Mouse (Mus musculus) C2C12 (cell line): ENCODE measurements at regions not wholly inside any gene's neighbourhood (a gene's known extent, or its start where the extent isn't known, plus 50 kb on each side); places are given as distances from the start of the nearest gene placed in this dataset.

Experiments
- H3K27me3 ChIP-seq: one replicate; pipeline ENCODE4 v1.6.1; 2011; ENCODE audit not compliant: control insufficient read depth, insufficient read depth, insufficient read length
- H3K36me3 ChIP-seq: one replicate; pipeline ENCODE4 v1.6.1; 2011; ENCODE audit not compliant: control insufficient read depth, insufficient read depth
- H3K4me3 ChIP-seq: one replicate; pipeline ENCODE4 v1.5.1; 2011; ENCODE audit warnings: mild to moderate bottlenecking, control low read depth; ENCODE audit not compliant: poor library complexity, insufficient read depth, severe bottlenecking
- H3K79me2 ChIP-seq: one replicate; pipeline ENCODE4 v1.6.1; 2011; ENCODE audit not compliant: control insufficient read depth, insufficient read depth
- H3K79me3 ChIP-seq: one replicate; pipeline ENCODE4 v1.6.1; 2011; ENCODE audit warnings: low read depth, control low read depth
- H3ac ChIP-seq: one replicate; pipeline ENCODE3; 2011; ENCODE audit warnings: low read depth; ENCODE audit not compliant: control insufficient read depth, insufficient read length
- CEBPB ChIP-seq: IDR thresholded peaks from one replicate; pipeline ENCODE4 v1.6.1; 2011; ENCODE audit warnings: low read depth, mild to moderate bottlenecking, control low read depth, moderate library complexity
- CTCF ChIP-seq: IDR thresholded peaks from one replicate; pipeline ENCODE4 v1.5.1; 2011; ENCODE audit not compliant: control insufficient read depth, insufficient read depth, insufficient read length
- FOSL1 ChIP-seq: IDR thresholded peaks from one replicate; pipeline ENCODE4 v1.8.0; 2011; ENCODE audit warnings: mild to moderate bottlenecking, low read length; ENCODE audit not compliant: poor library complexity, insufficient read depth, severe bottlenecking
- MAX ChIP-seq: IDR thresholded peaks from one replicate; pipeline ENCODE4 v1.6.1; 2011; ENCODE audit warnings: mild to moderate bottlenecking, control low read depth
- MYOD1 ChIP-seq: IDR thresholded peaks from one replicate; pipeline ENCODE4 v1.6.1; 2011; ENCODE audit warnings: low read depth; ENCODE audit not compliant: control insufficient read depth, insufficient read length
- MYOG ChIP-seq: IDR thresholded peaks from one replicate; pipeline ENCODE4 v1.6.1; 2011; ENCODE audit not compliant: control insufficient read depth, insufficient read length; ENCODE audit errors: extremely low read depth
- USF1 ChIP-seq: IDR thresholded peaks from one replicate; pipeline ENCODE4 v1.6.1; 2011; ENCODE audit warnings: low read depth, mild to moderate bottlenecking, control low read depth, moderate library complexity

DNA sequence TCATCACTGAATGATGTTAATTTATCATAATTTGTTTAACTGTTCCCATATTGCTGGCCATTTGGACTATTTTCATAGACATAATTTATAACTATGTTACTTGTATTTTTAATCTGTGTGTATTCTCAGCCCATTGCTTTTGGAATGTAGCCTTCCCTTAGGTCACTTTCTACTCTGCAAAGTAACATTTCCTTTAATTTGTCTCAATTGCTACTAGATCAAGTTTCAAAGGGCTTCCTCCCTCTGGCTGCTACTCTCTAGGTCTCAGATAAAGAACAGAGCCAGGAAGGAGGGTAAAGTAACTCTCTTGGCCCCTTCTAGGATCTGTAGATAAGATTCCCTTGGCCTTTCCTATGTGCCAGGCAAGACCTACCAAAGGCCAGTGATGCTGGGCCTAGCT lies 85.4 kb downstream of the Prlhr start:
- Histone ChIP-seq H3K4me3 (no peak overlapping the region), H3K79me3 (no peaks in the 10 kb centered on the region), H3ac (no peak overlapping the region), H3K36me3 (no peaks in the 10 kb centered on the region), H3K27me3 (no peaks in the 10 kb centered on the region), H3K79me2 (no peaks in the 10 kb centered on the region)
- TF ChIP-seq FOSL1, result no peak
- no peak for TF ChIP-seq CTCF
- TF ChIP-seq MYOD1, result no peak
- TF ChIP-seq MAX, result no peak
- TF ChIP-seq CEBPB, result no peak
- TF ChIP-seq MYOG, result no peak
- no peak for TF ChIP-seq USF1

DNA sequence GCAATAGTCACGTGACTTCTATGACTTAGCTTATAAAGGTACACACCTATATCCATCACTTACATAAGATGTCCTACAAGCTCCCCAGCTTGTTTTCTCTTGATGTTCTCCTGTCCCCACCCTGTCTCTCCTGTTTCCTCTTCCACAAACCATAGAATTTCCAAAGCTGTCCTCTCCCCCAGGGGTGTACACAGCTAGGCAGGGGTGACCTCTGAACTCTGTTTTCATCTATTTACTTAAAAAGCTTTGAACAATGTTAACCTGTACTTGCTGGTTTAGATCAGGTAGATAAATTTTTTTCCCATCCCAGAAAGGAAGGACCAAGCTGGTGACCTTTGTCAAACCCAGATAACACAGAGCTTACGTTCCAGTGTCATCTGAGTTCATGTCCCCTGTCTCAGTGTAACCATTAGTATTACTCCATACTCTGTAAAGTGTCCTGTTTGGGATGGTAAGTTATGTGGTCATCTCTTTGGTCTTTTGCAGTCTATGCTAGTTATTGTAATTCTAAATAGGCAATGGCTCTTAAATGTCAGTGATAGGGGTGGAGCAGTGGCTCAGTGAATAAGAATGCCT lies 89.0 kb downstream of the Prlhr start:
- Histone ChIP-seq H3K36me3 (no peaks in the 10 kb centered on the region), H3K27me3 (no peaks in the 10 kb centered on the region), H3K4me3 (no peak overlapping the region), H3ac (no peak overlapping the region), H3K79me3 (no peaks in the 10 kb centered on the region), H3K79me2 (no peaks in the 10 kb centered on the region)
- TF ChIP-seq FOSL1, result no peak
- TF ChIP-seq USF1, result no peak
- no peak for TF ChIP-seq MAX
- no peak for TF ChIP-seq MYOD1
- no peak for TF ChIP-seq MYOG

- TF ChIP-seq MYOG (no peak), USF1 (no peak)
- no peaks in the 10 kb centered on the region for H3K79me3 ChIP-seq
Measured at GRCm38 (mm10) chr19:60363988-60364599, 104.0 kb downstream of the Prlhr start.

DNA sequence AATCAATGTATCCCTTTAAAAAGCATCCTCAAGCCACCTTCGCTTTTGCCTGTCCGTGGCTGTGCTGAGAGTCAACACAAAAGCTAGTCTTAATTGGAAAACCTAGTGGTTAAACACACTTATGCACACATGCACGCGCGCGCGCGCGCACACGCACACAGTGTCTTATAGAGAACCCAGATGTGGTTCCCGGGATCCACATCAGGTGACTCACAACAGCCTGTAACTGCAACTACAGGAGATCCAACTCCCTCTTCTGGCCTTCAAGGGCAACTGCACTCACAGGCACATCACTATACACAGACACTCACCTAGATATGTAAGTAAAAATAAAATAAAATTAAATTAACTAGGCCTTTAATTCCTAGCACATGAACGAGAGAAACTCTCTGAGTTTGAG lies 118.4 kb upstream of the Fam204a start:
- Histone ChIP-seq H3K79me3 (no peaks in the 10 kb centered on the region), H3K36me3 (no peaks in the 10 kb centered on the region), H3ac (no peak overlapping the region), H3K79me2 (no peaks in the 10 kb centered on the region), H3K27me3 (no peaks in the 10 kb centered on the region), H3K4me3 (no peak overlapping the region)
- no peak for TF ChIP-seq MYOG

More at GRCm38 (mm10) chr19:60363988-60364599, 104.0 kb downstream of the Prlhr start:
- Histone ChIP-seq H3K4me3 (no peak overlapping the region), H3ac (no peak overlapping the region), H3K79me2 (no peaks in the 10 kb centered on the region), H3K27me3 (no peaks in the 10 kb centered on the region), H3K36me3 (no peaks in the 10 kb centered on the region)

- Histone ChIP-seq H3K79me2 (no peaks in the 10 kb centered on the region), H3K4me3 (no peak overlapping the region)
Measured at GRCm38 (mm10) chr19:60341485-60341884, 115.0 kb upstream of the Fam204a start.

DNA sequence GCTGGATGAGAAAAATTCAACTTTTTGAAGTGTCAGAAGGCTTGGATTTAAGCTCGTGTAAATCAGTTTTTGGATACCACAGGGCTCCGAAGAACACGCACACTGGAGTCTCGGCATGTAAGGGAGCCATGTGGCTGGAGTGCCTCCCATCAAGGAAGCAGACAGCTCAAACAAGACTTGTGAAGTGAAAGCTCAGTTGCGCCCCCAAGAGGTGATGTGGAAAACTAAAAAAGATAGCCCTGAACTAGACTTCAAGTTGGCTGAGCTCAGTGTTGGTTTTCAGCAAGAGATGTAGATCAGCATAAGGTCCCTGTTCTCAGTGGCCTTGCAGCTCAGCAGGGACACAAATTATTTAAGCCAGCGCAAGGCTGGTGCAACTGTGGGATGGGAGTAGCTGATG lies 113.7 kb upstream of the Fam204a start:
- H3K79me3 ChIP-seq, result no peaks in the 10 kb centered on the region
- no peaks in the 10 kb centered on the region for H3K79me2 ChIP-seq
- TF ChIP-seq MYOG (no peak), MYOD1 (no peak), CTCF (no peak), FOSL1 (no peak), MAX (no peak), USF1 (no peak)
- no peaks in the 10 kb centered on the region for H3K36me3 ChIP-seq
- no peak overlapping the region for H3ac ChIP-seq
- H3K4me3 ChIP-seq, result no peak overlapping the region
- no peaks in the 10 kb centered on the region for H3K27me3 ChIP-seq

More at GRCm38 (mm10) chr19:60341485-60341884, 115.0 kb upstream of the Fam204a start:
- no peaks in the 10 kb centered on the region for H3K79me3 ChIP-seq
- H3K27me3 ChIP-seq, result no peaks in the 10 kb centered on the region
- TF ChIP-seq USF1, result no peak
- TF ChIP-seq MYOG, result no peak
- TF ChIP-seq CEBPB, result no peak
- TF ChIP-seq CTCF, result peak; percentile 16
- no peak for TF ChIP-seq FOSL1
- no peak overlapping the region for H3ac ChIP-seq
- no peaks in the 10 kb centered on the region for H3K36me3 ChIP-seq

GRCm38 (mm10) chr19:60334521-60334920 lies 108.0 kb upstream of the Fam204a start:
- no peak overlapping the region for H3K4me3 ChIP-seq
- H3K36me3 ChIP-seq, result no peaks in the 10 kb centered on the region
- H3K27me3 ChIP-seq, result no peaks in the 10 kb centered on the region
- no peaks in the 10 kb centered on the region for H3K79me3 ChIP-seq
- TF ChIP-seq USF1 (no peak), MAX (no peak), CTCF (no peak), MYOD1 (no peak), MYOG (no peak), CEBPB (no peak), FOSL1 (no peak)
- H3ac ChIP-seq, result no peak overlapping the region
- no peaks in the 10 kb centered on the region for H3K79me2 ChIP-seq
